Mouse (Mus musculus) left cerebral cortex, adult 8-10 months (tissue): ENCODE data around the gene Epor. TPM values are rescaled to one million over a fixed set of nuclear protein-coding genes. Genes with fewer than 3 reads are reported as not detected.

ENCODE experiments used
- DNase-seq, 2 experiments: peaks; one replicate each; pipeline ENCODE4 v3.0.0; 2022; ENCODE audit warnings: low spot score in 2 of 2
- total RNA-seq, 4 experiments: library from RNA; stranded (reverse); gene quantifications; 2 replicates each; pipeline ENCODE4 v1.2.4; 2022

The Epor gene
- total RNA-seq, 4 experiments from 2014 or later: 12.9 to 15.3 (median 14.4) TPM

- DNase-seq: no peak
Observed at GRCm38 (mm10) chr9:21909474-21910223, 53.7 kb downstream of the Epor start.

Other genes with a start within 250 kb of the Epor start
- gene Ldlr, start 240.0 kb downstream of the Epor start, total RNA-seq: 10 to 100 TPM; 23.7 to 32.4 (median 28.6) TPM
- 1 to 10 TPM; 2.0 to 2.5 (median 2.2) TPM for gene Spc24, start 203.2 kb downstream of the Epor start, total RNA-seq
- 10 to 100 TPM in 1 of 4 experiments, 1 to 10 TPM in 3; 9.1 to 10.9 (median 9.6) TPM for gene Kank2, start 164.8 kb downstream of the Epor start, total RNA-seq
- not detected for gene Angptl8, start 128.0 kb downstream of the Epor start, total RNA-seq
- gene Dock6, start 110.9 kb downstream of the Epor start, total RNA-seq: 10 to 100 TPM; 14.6 to 19.8 (median 16.8) TPM
- gene Rab3d, start 45.3 kb downstream of the Epor start, total RNA-seq: 10 to 100 TPM; 10.7 to 15.7 (median 13.5) TPM
- gene Ccdc159, start 36.0 kb downstream of the Epor start, total RNA-seq: 10 to 100 TPM; 12.9 to 19.5 (median 16.0) TPM
- 10 to 100 TPM; 36.3 to 42.6 (median 39.4) TPM for gene Tmem205, start 36.0 kb downstream of the Epor start, total RNA-seq
- gene Plppr2, start 26.5 kb downstream of the Epor start, total RNA-seq: 100 to 1,000 TPM; 133 to 152 (median 147) TPM
- 10 to 100 TPM; 13.2 to 15.0 (median 14.8) TPM for gene Swsap1, start 7.8 kb downstream of the Epor start, total RNA-seq
- 1 to 10 TPM; 2.7 to 4.4 (median 3.2) TPM for gene Rgl3, start 25.9 kb upstream of the Epor start, total RNA-seq
- 1 to 10 TPM; 6.6 to 9.2 (median 6.7) TPM for gene Ccdc151, start 39.1 kb upstream of the Epor start, total RNA-seq
- 10 to 100 TPM; 89.5 to 94.0 (median 91.8) TPM for gene Prkcsh, start 39.3 kb upstream of the Epor start, total RNA-seq
- 100 to 1,000 TPM; 132 to 153 (median 147) TPM for gene Elavl3, start 88.5 kb upstream of the Epor start, total RNA-seq
- not detected for gene Gm49318, start 107.8 kb upstream of the Epor start, total RNA-seq
- gene Zfp653, start 107.9 kb upstream of the Epor start, total RNA-seq: 10 to 100 TPM; 20.7 to 23.7 (median 21.9) TPM
- 10 to 100 TPM; 45.4 to 50.8 (median 48.0) TPM for gene Ecsit, start 121.9 kb upstream of the Epor start, total RNA-seq
- gene Cnn1, start 135.7 kb upstream of the Epor start, total RNA-seq: 1 to 10 TPM in 1 of 4 experiments, under 1 TPM in 3; 0.37 to 1.2 (median 0.59) TPM
- 10 to 100 TPM; 52.2 to 69.8 (median 66.6) TPM for gene Elof1, start 153.7 kb upstream of the Epor start, total RNA-seq
- under 1 TPM in 3 of 4 experiments, not detected in 1; 0.32 to 0.42 (median 0.37) TPM for gene Acp5, start 172.2 kb upstream of the Epor start, total RNA-seq
- gene Pigyl, start 193.3 kb upstream of the Epor start, total RNA-seq: 10 to 100 TPM; 41.6 to 49.3 (median 46.1) TPM
- gene Zfp872, start 224.6 kb upstream of the Epor start, total RNA-seq: under 1 TPM in 1 of 4 experiments, not detected in 3; 0.35 TPM